Mouse (Mus musculus) neutrophil, adult 5-6 weeks (primary cell): Measurements from ENCODE around the gene Sub1. TPM values are rescaled to one million over a fixed set of nuclear protein-coding genes. Genes with fewer than 3 reads are reported as not detected.

Source experiments
- ATAC-seq: fragments of 151-379, 151-347 bp; 2 replicates; pipeline ENCODE4 v1.8.0; 2017; ENCODE audit warnings: mild to moderate bottlenecking, moderate TSS enrichment; ENCODE audit not compliant: insufficient number of reproducible peaks, poor library complexity, low FRiP score, severe bottlenecking; ENCODE audit errors: extremely low read depth
- total RNA-seq: library from RNA; stranded (forward); fragments of 200-1000 nt; gene quantifications from 2 replicates; pipeline ENCODE4 v1.2.3, GENCODE M21; 2017

Sub1 gene
- total RNA-seq, 1 experiment from 2014 or later = 304 TPM

GRCm38 (mm10) chr15:11978175-11978574 lies 18.6 kb downstream of the Sub1 start:
- no peak for ATAC-seq

- ATAC-seq = no peak
Observed at GRCm38 (mm10) chr15:11977071-11977470, 19.7 kb downstream of the Sub1 start.

GRCm38 (mm10) chr15:11975836-11976235 lies 20.9 kb downstream of the Sub1 start:
- no peak for ATAC-seq

GRCm38 (mm10) chr15:11971854-11972420 lies 24.8 kb downstream of the Sub1 start:
- ATAC-seq = peak; percentile 97

- ATAC-seq = no peak
Observed at GRCm38 (mm10) chr15:11970621-11971020, 26.2 kb downstream of the Sub1 start.

- no peak for ATAC-seq
Observed at GRCm38 (mm10) chr15:11968851-11969250, 27.9 kb downstream of the Sub1 start.

GRCm38 (mm10) chr15:11966367-11966766 lies 30.4 kb downstream of the Sub1 start:
- ATAC-seq = peak; percentile 46; the same call in 1 of the 2 replicates

GRCm38 (mm10) chr15:11965201-11965845 lies 31.5 kb downstream of the Sub1 start:
- no peak for ATAC-seq

- no peak for ATAC-seq
Observed at GRCm38 (mm10) chr15:11963791-11964525, 32.8 kb downstream of the Sub1 start.

- ATAC-seq = no peak
Observed at GRCm38 (mm10) chr15:11959716-11960115, 37.1 kb downstream of the Sub1 start.

- ATAC-seq = no peak
Observed at GRCm38 (mm10) chr15:11956129-11956528, 40.7 kb downstream of the Sub1 start.

GRCm38 (mm10) chr15:11954190-11954589 lies 42.6 kb downstream of the Sub1 start:
- no peak for ATAC-seq

- ATAC-seq = no peak
Observed at GRCm38 (mm10) chr15:11952159-11952558, 44.6 kb downstream of the Sub1 start.

GRCm38 (mm10) chr15:11951181-11951580 lies 45.6 kb downstream of the Sub1 start:
- ATAC-seq = no peak

- ATAC-seq = no peak; the same call in 1 of the 2 replicates
Observed at GRCm38 (mm10) chr15:11950144-11950543, 46.6 kb downstream of the Sub1 start.

GRCm38 (mm10) chr15:11949490-11949889 lies 47.3 kb downstream of the Sub1 start:
- no peak for ATAC-seq

- ATAC-seq = no peak
Observed at GRCm38 (mm10) chr15:11940855-11941254, 55.9 kb downstream of the Sub1 start.
